ENCODE assay signal across 22 mouse cellular contexts in genomic region chr4:111880112-111880875, GRCm38 (mm10). TPM values are rescaled to one million over a fixed set of nuclear protein-coding genes. Genes with fewer than 3 reads are reported as not detected.
A peak's percentile ranks its signal among the peaks of the same experiment; 100 is the strongest.
DNase-seq lines count a peak whose midpoint lies in the region; ATAC-seq lines count a peak whose summit lies in the region.
"Had no signal": no experiment of that assay in that cellular context is flagged by ENCODE, and none has a peak within 500 bp of the region (broad histone marks: within the 10 kb centered on the region; RNA-seq: fewer than 3 reads in every experiment).

No protein-coding gene starts in this region.

- H3K27ac ChIP-seq in kidney, embryonic 15.5 days = no peak overlapping the region
- H3K27ac ChIP-seq in midbrain, embryonic 13.5 days = no peak overlapping the region
- H3K27ac ChIP-seq: forebrain, embryonic 13.5 days; midbrain, embryonic 10.5 days; neural tube, embryonic 13.5 days had no signal

- ATAC-seq in kidney, embryonic 15.5 days (replicated peaks; ENCODE audit: low FRiP score) = 0 out of 2 replicates have a peak, but pooled peaks have one; percentile 52
- ATAC-seq in midbrain, embryonic 13.5 days = no peak
- ATAC-seq: forebrain, embryonic 13.5 days; hindbrain, embryonic 16.5 days; liver, postnatal 0 days had no signal

- H3K4me3 ChIP-seq in kidney, embryonic 15.5 days (replicated peaks) = no peak overlapping the region
- no peak overlapping the region for H3K4me3 ChIP-seq in midbrain, embryonic 13.5 days (replicated peaks)
- H3K4me3 ChIP-seq: forebrain, embryonic 13.5 days; midbrain, embryonic 10.5 days; neural tube, embryonic 13.5 days had no signal

- no peak overlapping the region for H3K4me2 ChIP-seq in kidney, embryonic 15.5 days
- H3K4me2 ChIP-seq in midbrain, embryonic 13.5 days (replicated peaks) = no peak overlapping the region
- H3K4me2 ChIP-seq: forebrain, embryonic 13.5 days; neural tube, embryonic 13.5 days had no signal

- no peaks in the 10 kb centered on the region for H3K36me3 ChIP-seq in kidney, embryonic 15.5 days
- H3K36me3 ChIP-seq in midbrain, embryonic 13.5 days = no peaks in the 10 kb centered on the region
- H3K36me3 ChIP-seq: midbrain, embryonic 10.5 days; neural tube, embryonic 13.5 days had no signal

- no peaks in the 10 kb centered on the region for H3K27me3 ChIP-seq in kidney, embryonic 15.5 days
- H3K27me3 ChIP-seq in midbrain, embryonic 13.5 days = no peaks in the 10 kb centered on the region
- H3K27me3 ChIP-seq: forebrain, embryonic 13.5 days; neural tube, embryonic 13.5 days had no signal

- no peak overlapping the region for H3K9ac ChIP-seq in kidney, embryonic 15.5 days
- no peak overlapping the region for H3K9ac ChIP-seq in midbrain, embryonic 13.5 days (replicated peaks)
- H3K9ac ChIP-seq: forebrain, embryonic 13.5 days; liver, postnatal 0 days; neural tube, embryonic 13.5 days had no signal

- WGBS in kidney, embryonic 15.5 days = 46% methylated on average over 4 of the region's 4 CpGs
- WGBS in midbrain, embryonic 13.5 days = 42% methylated on average over 4 of the region's 4 CpGs

- peak; percentile 21 for DNase-seq in embryo, embryonic 10 days (ENCODE audit: low spot score)
- DNase-seq in embryo, embryonic 11 days = no peak
- no peak for DNase-seq in kidney, postnatal 10 days
- DNase-seq in embryo, embryonic 9.5 days (ENCODE audit: extremely low spot score) = peak; percentile 5
- DNase-seq in thymus, postnatal 10 days (ENCODE audit: low spot score in 2 of 2) = peak; percentile 19 to 20
- DNase-seq in layer of hippocampus, adult 9-11 months = no peak
- DNase-seq: adrenal gland, postnatal 10 days; cerebellum, adult 11-12 months; cerebellum, postnatal 36 days; gastrocnemius, postnatal 36 days; kidney, adult 18-20 months; liver; liver, postnatal 0 days; lung, postnatal 4 days had no signal

- H3K9me3 ChIP-seq in kidney, embryonic 15.5 days (replicated peaks) = no peaks in the 10 kb centered on the region
- H3K9me3 ChIP-seq in midbrain, embryonic 13.5 days = no peaks in the 10 kb centered on the region
- H3K9me3 ChIP-seq: forebrain, embryonic 13.5 days; midbrain, embryonic 10.5 days; neural tube, embryonic 13.5 days had no signal

- peaks cover 7% of the 10 kb centered on the region; the same call in 1 of the 2 replicates for H3K4me1 ChIP-seq in kidney, embryonic 15.5 days
- H3K4me1 ChIP-seq in midbrain, embryonic 13.5 days (replicated peaks) = no peaks in the 10 kb centered on the region
- H3K4me1 ChIP-seq: forebrain, embryonic 13.5 days; neural tube, embryonic 13.5 days had no signal

RNA-seq across cellular contexts. Expression of gene Slc5a9, which starts 22.4 kb away (rescaled TPM):
- 1.5 and 3.0 TPM in 2 replicates for polyA plus RNA-seq in kidney, embryonic 15.5 days (2015; fragmentation: Nextera tagmentation; extraction: Ambion mirVana)
- not detected in 2 replicates for polyA plus RNA-seq in midbrain, embryonic 13.5 days (2015; fragmentation: Nextera tagmentation; extraction: Ambion mirVana)
- polyA plus RNA-seq: forebrain, embryonic 13.5 days; hindbrain, embryonic 16.5 days; liver, postnatal 0 days; midbrain, embryonic 10.5 days had no signal

RNA-seq across cellular contexts. Expression of gene Skint8, which starts 38.9 kb away (rescaled TPM):
- polyA plus RNA-seq in kidney, embryonic 15.5 days (2015; fragmentation: Nextera tagmentation; extraction: Ambion mirVana) = not detected in 2 replicates
- not detected in 2 replicates for polyA plus RNA-seq in midbrain, embryonic 13.5 days (2015; fragmentation: Nextera tagmentation; extraction: Ambion mirVana)
- polyA plus RNA-seq: forebrain, embryonic 13.5 days; heart, embryonic 14.5 days; hindbrain, embryonic 16.5 days; large intestine, adult 2 months; liver, postnatal 0 days; midbrain, embryonic 10.5 days; neural tube, embryonic 13.5 days had no signal

Comparison
In these comparisons a context has a peak if more than half of its experiments do, and no peak if none do; other contexts are left out.
1. DNase-seq: peak in embryo, embryonic 10 days (single experiment), embryo, embryonic 9.5 days (single experiment) and thymus, postnatal 10 days (2 of 2); none in embryo, embryonic 11 days (single experiment), kidney, postnatal 10 days (single experiment) and layer of hippocampus, adult 9-11 months (single experiment).